Mouse (Mus musculus) ES-E14 (cell line): ENCODE data around the gene Slc2a8. TPM values are rescaled to one million over a fixed set of nuclear protein-coding genes. Genes with fewer than 3 reads are reported as not detected.

Source experiments
- DNase-seq: peaks from one replicate; pipeline ENCODE4 v3.0.0-alpha.2; 2013; ENCODE audit warnings: low read depth, low spot score
- H3K27ac ChIP-seq: 2 replicates; pipeline ENCODE4 v1.5.1; 2012; ENCODE audit warnings: low read depth, mild to moderate bottlenecking, low read length, moderate library complexity, mixed read lengths; ENCODE audit not compliant: poor library complexity, insufficient read depth, severe bottlenecking
- H3K36me3 ChIP-seq: 2 replicates; pipeline ENCODE4 v1.6.1; 2012; ENCODE audit warnings: mild to moderate bottlenecking, low read length, moderate library complexity, mixed read lengths; ENCODE audit not compliant: control insufficient read depth, poor library complexity, insufficient read depth, severe bottlenecking
- H3K4me1 ChIP-seq, 2 experiments: fragments of 150-350 bp in 1 of 2; sonication (generic) in 1 of 2; 2 replicates each; pipeline ENCODE4 v1.6.1; 2012; ENCODE audit warnings: low read length in 2 of 2, mild to moderate bottlenecking in 1 of 2, mixed read lengths in 1 of 2; ENCODE audit not compliant: control insufficient read depth in 2 of 2, insufficient read depth in 2 of 2, poor library complexity in 1 of 2
- H3K4me3 ChIP-seq, 2 experiments: fragments of 150-350 bp in 1 of 2; sonication (generic) in 1 of 2; 2 replicates each; pipeline ENCODE4 v1.5.1; 2012; ENCODE audit warnings: low read length in 2 of 2, low read depth in 1 of 2, mild to moderate bottlenecking in 1 of 2, mixed read lengths in 1 of 2; ENCODE audit not compliant: insufficient read depth in 1 of 2, poor library complexity in 1 of 2, severe bottlenecking in 1 of 2
- H3K9ac ChIP-seq: 2 replicates; pipeline ENCODE4 v1.6.1; 2012; ENCODE audit warnings: low read depth, mild to moderate bottlenecking, low read length, mixed read lengths; ENCODE audit not compliant: poor library complexity, insufficient read depth, severe bottlenecking
- H3K9me3 ChIP-seq: fragments of 150-350 bp; sonication (generic); 2 replicates; pipeline ENCODE4 v1.6.1; 2012; ENCODE audit warnings: low read depth, mild to moderate bottlenecking, low read length; ENCODE audit not compliant: control insufficient read depth, insufficient read depth
- CHD2 ChIP-seq: IDR thresholded peaks from 2 replicates; pipeline ENCODE4 v1.6.1; 2014; ENCODE audit warnings: mild to moderate bottlenecking, low read depth, low read length, inconsistent platforms
- HCFC1 ChIP-seq: IDR thresholded peaks from 2 replicates; pipeline ENCODE4 v1.6.1; 2012; ENCODE audit warnings: low read length, inconsistent platforms, borderline replicate concordance; ENCODE audit not compliant: insufficient read depth
- MAFK ChIP-seq: IDR thresholded peaks from 2 replicates; pipeline ENCODE4 v1.6.1; 2014; ENCODE audit warnings: mild to moderate bottlenecking, low read depth, low read length, inconsistent platforms; ENCODE audit not compliant: insufficient read depth
- ZC3H11A ChIP-seq: IDR thresholded peaks from 2 replicates; pipeline ENCODE4 v1.6.1; 2012; ENCODE audit warnings: low read depth, mild to moderate bottlenecking, inconsistent platforms, low read length, borderline replicate concordance
- ZNF384 ChIP-seq: IDR thresholded peaks from 2 replicates; pipeline ENCODE4 v1.6.1; 2012; ENCODE audit warnings: low read depth, low read length, inconsistent platforms
- in situ Hi-C, 2 experiments: fragments of 600-800 bp; cut with MboI; formaldehyde crosslinking; loops; one replicate each; pipeline ENCODE4 v1.15.1; 2025; ENCODE audit warnings: low sequenced_read_pairs in 2 of 2, inconsistent platforms in 1 of 2; ENCODE audit not compliant: unreplicated experiment in 2 of 2
- total RNA-seq: library from RNA; depleted of rRNA; stranded (reverse); fragments of 300-350 nt; gene quantifications from 2 replicates; pipeline ENCODE4 v1.2.3, GENCODE M21; 2012

The Slc2a8 gene
- total RNA-seq, 1 experiment = 25.7 TPM

DNA sequence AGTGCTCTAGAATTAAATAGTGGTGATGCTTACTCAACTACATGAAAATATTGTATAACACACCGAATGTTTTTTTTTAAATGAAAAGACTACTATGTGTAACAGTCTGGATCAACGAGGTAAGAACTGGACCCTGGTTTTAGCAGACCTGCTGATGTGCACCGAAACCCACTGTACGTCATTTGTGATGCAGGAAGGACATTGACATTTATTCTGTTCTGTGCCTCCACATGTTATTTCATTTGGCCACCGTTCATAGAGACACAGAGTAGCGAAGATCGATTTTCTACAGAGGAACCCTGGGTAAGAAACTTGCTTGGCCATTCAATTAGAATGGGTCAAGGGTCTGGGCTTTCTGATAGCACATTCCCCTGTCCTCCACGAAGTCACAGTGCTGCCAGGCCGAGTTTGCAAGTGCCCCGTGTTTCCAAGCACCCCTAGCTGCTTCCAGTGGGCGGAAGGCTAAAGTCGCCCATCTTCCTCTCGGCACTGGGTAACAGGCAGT, 15.6 kb downstream of the Slc2a8 start:
- no peak for TF ChIP-seq ZNF384
- TF ChIP-seq HCFC1 = no peak
- TF ChIP-seq ZC3H11A = no peak
- no peak for TF ChIP-seq CHD2
- no peak for TF ChIP-seq MAFK
- Histone ChIP-seq H3K36me3 (peaks cover 32% of the 10 kb centered on the region), H3K9ac (peak overlapping the region; percentile 90), H3K4me3 (peak overlapping the region; percentile 73 to 75), H3K4me1 (peaks cover 0 to 2% of the 10 kb centered on the region in 2 experiments; a peak in 2 of 4 replicates), H3K27ac (peak overlapping the region; percentile 90), H3K9me3 (no peaks in the 10 kb centered on the region)
- DNase-seq = no peak
- in situ Hi-C loops = no loop called here

GRCm38 (mm10) chr2:32965511-32966183, 16.2 kb downstream of the Slc2a8 start:
- Histone ChIP-seq H3K36me3 (peaks cover 32% of the 10 kb centered on the region), H3K9me3 (no peaks in the 10 kb centered on the region), H3K4me1 (peaks cover 0 to 3% of the 10 kb centered on the region in 2 experiments; a peak in 2 of 4 replicates), H3K9ac (no peak overlapping the region), H3K4me3 (peak overlapping the region; percentile 73 to 75; a peak in 3 of 4 replicates), H3K27ac (no peak overlapping the region)
- in situ Hi-C loops = no loop called here
- TF ChIP-seq CHD2 = peak; percentile 61; the same call in 1 of the 2 replicates
- TF ChIP-seq ZC3H11A = no peak
- DNase-seq = no peak

- Histone ChIP-seq H3K9me3 (no peaks in the 10 kb centered on the region), H3K27ac (no peak overlapping the region; the same call in 1 of the 2 replicates), H3K4me3 (peak overlapping the region in 1 of 2 experiments; percentile 99; a peak in 2 of 4 replicates), H3K4me1 (peaks cover 0 to 4% of the 10 kb centered on the region in 2 experiments; a peak in 1 of 4 replicates), H3K9ac (peak overlapping the region; percentile 16; the same call in 1 of the 2 replicates), H3K36me3 (peaks cover 32% of the 10 kb centered on the region)
- no peak for DNase-seq
- in situ Hi-C loops = no loop called here
- TF ChIP-seq HCFC1 (no peak), MAFK (no peak), CHD2 (0 out of 2 replicates have a peak, but pooled peaks have one; percentile 2), ZC3H11A (no peak), ZNF384 (peak; percentile 93)
Measured at GRCm38 (mm10) chr2:32964659-32965457, 17.0 kb downstream of the Slc2a8 start.

DNA sequence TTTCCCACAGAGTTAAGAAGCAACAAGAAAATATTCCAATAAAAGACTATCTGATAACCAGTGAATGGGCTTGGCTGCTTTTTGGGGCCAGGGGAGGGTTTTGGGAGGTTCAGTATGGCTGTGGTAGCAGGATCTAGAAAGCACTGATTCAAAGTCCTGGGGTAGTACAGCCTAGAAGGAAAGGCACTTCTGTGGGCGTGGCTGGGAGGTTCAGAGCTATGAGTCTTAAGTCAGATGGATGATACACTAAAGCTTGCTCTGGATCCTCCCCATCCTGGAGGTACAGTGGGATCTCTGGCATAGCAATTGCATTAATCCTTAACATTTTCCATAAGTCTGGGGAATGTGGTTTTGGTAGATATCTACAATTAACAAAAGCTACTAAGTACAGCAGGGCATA, 17.9 kb downstream of the Slc2a8 start:
- peaks cover 32% of the 10 kb centered on the region for H3K36me3 ChIP-seq
- peak overlapping the region; percentile 84 to 99 for H3K4me3 ChIP-seq
- in situ Hi-C loops = no loop called here
- TF ChIP-seq CHD2 (no peak), HCFC1 (no peak), MAFK (no peak), ZNF384 (no peak), ZC3H11A (no peak)
- peaks cover 0 to 4% of the 10 kb centered on the region in 2 experiments; a peak in 1 of 4 replicates for H3K4me1 ChIP-seq
- no peak overlapping the region for H3K27ac ChIP-seq
- H3K9ac ChIP-seq = peak overlapping the region; percentile 100; the same call in 1 of the 2 replicates
- H3K9me3 ChIP-seq = no peaks in the 10 kb centered on the region
- DNase-seq = no peak
